ENCODE assay signal across 7 mouse cellular contexts in genomic region chr15:84231721-84232561, GRCm38 (mm10). TPM values are rescaled to one million over a fixed set of nuclear protein-coding genes. Genes with fewer than 3 reads are reported as not detected.
DNase-seq lines count a peak whose midpoint lies in the region; ATAC-seq and TF ChIP-seq lines count a peak whose summit lies in the region.

Parvb (plus strand) TSS chr15:84232043.

- H3K27ac ChIP-seq in cortical plate, adult 2 months (ENCODE audit: insufficient read depth, low read length): peak within 1 kb of the TSS; percentile 49
- H3K27ac ChIP-seq in hindbrain, embryonic 16.5 days (ENCODE audit: low read depth, low read length): peak within 1 kb of the TSS; percentile 63
- H3K27ac ChIP-seq in small intestine, adult 2 months (ENCODE audit: insufficient read depth, low read depth, low read length): peak within 1 kb of the TSS; percentile 53

- H3K4me3 ChIP-seq in cortical plate, adult 2 months (ENCODE audit: insufficient read depth, low read length): peak within 1 kb of the TSS; percentile 36
- peak within 1 kb of the TSS; percentile 39 for H3K4me3 ChIP-seq in hindbrain, embryonic 16.5 days (ENCODE audit: low read length)
- H3K4me3 ChIP-seq in small intestine, adult 2 months (ENCODE audit: low read depth, low read length): peak within 1 kb of the TSS; percentile 64

- TF ChIP-seq POLR2A in cortical plate, adult 2 months (IDR thresholded peaks at IDR 0.05; ENCODE audit: extremely low read depth, insufficient read depth, low read length): peak; percentile 70; the same call in 1 of the 2 replicates
- TF ChIP-seq POLR2A in small intestine, adult 2 months (IDR thresholded peaks at IDR 0.05; ENCODE audit: low read depth, low read length): no peak

- peaks cover 4% of the 10 kb centered on the region; the same call in 1 of the 2 replicates for H3K4me1 ChIP-seq in cortical plate, adult 2 months (ENCODE audit: control insufficient read depth, insufficient read depth, low read length)
- peaks cover 30% of the 10 kb centered on the region for H3K4me1 ChIP-seq in hindbrain, embryonic 16.5 days (ENCODE audit: control insufficient read depth, insufficient read depth, low read depth, low read length)
- peaks cover 4% of the 10 kb centered on the region for H3K4me1 ChIP-seq in small intestine, adult 2 months (ENCODE audit: control insufficient read depth, insufficient read depth, insufficient read length, low read length)

- H3K4me2 ChIP-seq in hindbrain, embryonic 16.5 days (ENCODE audit: low read length): peak within 1 kb of the TSS; percentile 89

- TF ChIP-seq CTCF in cortical plate, adult 2 months (IDR thresholded peaks at IDR 0.05; ENCODE audit: extremely low read depth, insufficient read depth, low read length): no peak
- TF ChIP-seq CTCF in small intestine, adult 2 months (IDR thresholded peaks at IDR 0.05; ENCODE audit: extremely low read depth, insufficient read length, insufficient replicate concordance, low read depth, low read length): no peak

- intact Hi-C loops in left cerebral cortex, postnatal 10 days (cut with DNase I): no loop called here

- H3K9me3 ChIP-seq in hindbrain, embryonic 16.5 days (ENCODE audit: control insufficient read depth, low read length): no peaks in the 10 kb centered on the region

- H3K9ac ChIP-seq in hindbrain, embryonic 16.5 days (ENCODE audit: low read depth, low read length): peak within 1 kb of the TSS; percentile 62

- H3K27me3 ChIP-seq in hindbrain, embryonic 16.5 days (replicated peaks; ENCODE audit: control insufficient read depth, insufficient read depth, low read length): no peaks in the 10 kb centered on the region
- H3K27me3 ChIP-seq in small intestine, adult 2 months (ENCODE audit: control insufficient read depth, insufficient read depth, low read length): peaks cover 4% of the 10 kb centered on the region

- no peaks in the 10 kb centered on the region for H3K36me3 ChIP-seq in hindbrain, embryonic 16.5 days (ENCODE audit: control insufficient read depth, insufficient read depth, low read length)
- H3K36me3 ChIP-seq in small intestine, adult 2 months (ENCODE audit: control insufficient read depth, insufficient read depth, low read length): no peaks in the 10 kb centered on the region

- under 1% methylated on average over 53 of the region's 53 CpGs for WGBS in hindbrain, embryonic 16.5 days
- WGBS in small intestine, adult 2 months: 3% methylated on average over 53 of the region's 53 CpGs

- peak; percentile 67 for ATAC-seq in hindbrain, embryonic 16.5 days

- peak; percentile 75 for DNase-seq in adrenal gland, postnatal 14 days
- peak; percentile 52 for DNase-seq in gastrocnemius, postnatal 10 days
- peak; percentile 32 to 83 for DNase-seq in left cerebral cortex, postnatal 10 days (ENCODE audit: extremely low spot score in 1 of 2, low spot score in 2 of 2)
- peak; percentile 72 to 79 for DNase-seq in lung, postnatal 4 days

RNA-seq across cellular contexts. Expression of gene Parvb, which starts in this region (rescaled TPM):
- 26.6 and 40.0 TPM in 2 replicates for total RNA-seq in adrenal gland, postnatal 14 days (2021)
- 12.1 and 13.8 TPM in 2 replicates for polyA plus RNA-seq in cortical plate, adult 2 months (2012; rRNA removed)
- total RNA-seq in gastrocnemius, postnatal 10 days (2021): 10 to 100 TPM; 80.9 to 83.6 TPM
- polyA plus RNA-seq in hindbrain, embryonic 16.5 days (2015; fragmentation: Nextera tagmentation; extraction: Ambion mirVana): 4.3 and 4.8 TPM in 2 replicates
- total RNA-seq in left cerebral cortex, postnatal 10 days (2021): 10 to 100 TPM; 28.2 to 30.5 TPM
- 1.4 and 2.9 TPM in 2 replicates for polyA plus RNA-seq in small intestine, adult 2 months (2012; rRNA removed)

Comparison
In these comparisons a context has a peak if more than half of its experiments do, and no peak if none do; other contexts are left out.
1. Peak in every context shown above with its lines: DNase-seq, ATAC-seq, H3K4me3 ChIP-seq and H3K27ac ChIP-seq.